ENCODE assay signal across 9 mouse cellular contexts in genomic region chr10:16545445-16545844, GRCm38 (mm10).
DNase-seq lines count a peak whose midpoint lies in the region; ATAC-seq and TF ChIP-seq lines count a peak whose summit lies in the region.
"Had no signal": no experiment of that assay in that cellular context is flagged by ENCODE, and none has a peak within 500 bp of the region (broad histone marks: within the 10 kb centered on the region; RNA-seq: fewer than 3 reads in every experiment).

No protein-coding gene starts in this region.

- H3K9ac ChIP-seq in kidney, embryonic 15.5 days, result no peak overlapping the region

- intact Hi-C loops in left cerebral cortex, adult 2 months (cut with DNase I), result no loop called here

- H3K4me3 ChIP-seq in kidney, embryonic 15.5 days (replicated peaks), result no peak overlapping the region
- no peak overlapping the region for H3K4me3 ChIP-seq in embryonic fibroblast, embryonic 13.5 days (ENCODE audit: insufficient read depth, low read length)
- no peak overlapping the region for H3K4me3 ChIP-seq in left cerebral cortex, adult 2 months

- in situ Hi-C loops in Patski (cut with MboI; ENCODE audit: low pct_unique_long_range_greater_than_20kb), result no loop called here

- POLR2A ChIA-PET in Patski (lab: Charles Lee), result no interaction called here

- 0 out of 2 replicates have a peak overlapping the region, but pooled peaks have one; percentile 37 for H3K27ac ChIP-seq in kidney, embryonic 15.5 days
- peak overlapping the region; percentile 100 for H3K27ac ChIP-seq in embryonic fibroblast, embryonic 13.5 days (ENCODE audit: insufficient read depth, low read length)
- no peak overlapping the region for H3K27ac ChIP-seq in left cerebral cortex, adult 2 months

- peak; percentile 82 for ATAC-seq in kidney, embryonic 15.5 days (replicated peaks; ENCODE audit: low FRiP score)
- peak; percentile 100 for ATAC-seq in Patski

- no peaks in the 10 kb centered on the region for H3K27me3 ChIP-seq in kidney, embryonic 15.5 days
- H3K27me3 ChIP-seq in Patski, result no peaks in the 10 kb centered on the region

- CTCF ChIA-PET in Patski (lab: Charles Lee), result interaction anchor here (1.5 kb wide), 1 partner anchor 45 kb away, joined by 3 read pairs; no protein-coding TSS in a partner anchor

- H3K9me3 ChIP-seq in kidney, embryonic 15.5 days (replicated peaks), result no peaks in the 10 kb centered on the region

- no peak for DNase-seq in kidney, adult 8-10 months
- DNase-seq in Patski (ENCODE audit: low read depth, low spot score), result peak; percentile 69
- peak; percentile 2 for DNase-seq in lung, postnatal 10 days
- no peak for DNase-seq in left cerebral cortex, adult 9 months (ENCODE audit: low spot score in 2 of 2)
- DNase-seq in left cerebral cortex, adult 2 months (ENCODE audit: extremely low spot score in 1 of 2, low spot score in 2 of 2), result no peak
- no peak for DNase-seq in frontal cortex, adult 2 months (ENCODE audit: extremely low spot score in 1 of 2, low spot score in 1 of 2)
- DNase-seq: thymus, adult 18-20 months had no signal

- H3K4me2 ChIP-seq in kidney, embryonic 15.5 days, result no peak overlapping the region

- H3K4me1 ChIP-seq in kidney, embryonic 15.5 days, result no peaks in the 10 kb centered on the region
- peaks cover 7% of the 10 kb centered on the region; the same call in 1 of the 2 replicates for H3K4me1 ChIP-seq in embryonic fibroblast, embryonic 13.5 days (ENCODE audit: control insufficient read depth, insufficient read depth, low read length)

- H3K36me3 ChIP-seq in kidney, embryonic 15.5 days, result no peaks in the 10 kb centered on the region

- no peak for TF ChIP-seq CTCF in Patski (IDR thresholded peaks at IDR 0.05)
- TF ChIP-seq CTCF in embryonic fibroblast, embryonic 13.5 days (IDR thresholded peaks at IDR 0.05; ENCODE audit: borderline replicate concordance, insufficient read depth, low read length), result no peak
- no peak for TF ChIP-seq CTCF in left cerebral cortex, adult 2 months (IDR thresholded peaks at IDR 0.05)

- no peak for TF ChIP-seq POLR2A in embryonic fibroblast, embryonic 13.5 days (IDR thresholded peaks at IDR 0.05; ENCODE audit: low read depth, low read length)

- WGBS in kidney, embryonic 15.5 days, result 3% methylated on average over 1 of the region's 1 CpGs

Comparison
In these comparisons a context has a peak if more than half of its experiments do, and no peak if none do; other contexts are left out.
1. DNase-seq: peak in Patski (single experiment) and lung, postnatal 10 days (single experiment); none in kidney, adult 8-10 months (0 of 2), left cerebral cortex, adult 9 months (0 of 2), left cerebral cortex, adult 2 months (0 of 2) and frontal cortex, adult 2 months (0 of 2).